Mouse (Mus musculus): ENCODE measurements around the gene Ankra2. TPM values are rescaled to one million over a fixed set of nuclear protein-coding genes. Genes with fewer than 3 reads are reported as not detected.

The Ankra2 gene
- polyA plus RNA-seq, 1 experiment from 2014 or later: 73.4 TPM

DNA sequence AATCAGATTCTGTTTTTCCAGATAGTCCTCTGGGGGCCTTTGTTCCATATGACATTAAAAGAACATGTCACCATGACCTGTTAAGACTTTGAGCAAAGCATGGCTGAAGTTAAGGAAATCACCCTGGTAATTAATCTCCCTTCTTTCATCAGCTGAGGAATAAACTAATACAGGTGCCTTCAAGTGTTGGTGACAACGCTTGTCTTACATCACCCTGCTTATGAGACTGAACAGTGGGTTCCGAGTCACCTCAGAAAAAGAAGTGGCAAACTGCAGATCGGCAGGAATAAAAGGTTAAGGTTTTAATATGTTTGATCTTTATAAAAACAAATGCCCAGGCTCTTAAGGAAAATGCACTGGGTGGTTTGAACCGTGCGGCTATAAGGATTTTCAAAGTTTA, 16.8 kb downstream of the Ankra2 start, which contains the start of gene Gm21976:
Gene Gm21976 (plus strand): TSS at position 202 of the 400 bp plus-strand sequence.
- no peaks in the 10 kb centered on the region for H3K9me3 ChIP-seq (replicated peaks; ENCODE audit: control insufficient read depth, low read length)
- H3K27ac ChIP-seq (ENCODE audit: low read depth, low read length): no peak within 1 kb of the TSS
- no peak within 1 kb of the TSS for H3K4me2 ChIP-seq (ENCODE audit: low read length)
- no peaks in the 10 kb centered on the region for H3K4me1 ChIP-seq (ENCODE audit: control insufficient read depth, insufficient read depth, low read length)
- H3K36me3 ChIP-seq (ENCODE audit: control insufficient read depth, insufficient read depth, low read length): peaks cover 11% of the 10 kb centered on the region
- H3K9ac ChIP-seq (ENCODE audit: low read length): no peak within 1 kb of the TSS
- no peaks in the 10 kb centered on the region for H3K27me3 ChIP-seq (replicated peaks; ENCODE audit: control insufficient read depth, insufficient read depth, low read length)
- ATAC-seq (no peak), DNase-seq (ENCODE audit: low spot score) (no peak)
- 89% methylated on average over 5 of the region's 5 CpGs for WGBS
- H3K4me3 ChIP-seq (ENCODE audit: low read depth, low read length): no peak within 1 kb of the TSS

DNA sequence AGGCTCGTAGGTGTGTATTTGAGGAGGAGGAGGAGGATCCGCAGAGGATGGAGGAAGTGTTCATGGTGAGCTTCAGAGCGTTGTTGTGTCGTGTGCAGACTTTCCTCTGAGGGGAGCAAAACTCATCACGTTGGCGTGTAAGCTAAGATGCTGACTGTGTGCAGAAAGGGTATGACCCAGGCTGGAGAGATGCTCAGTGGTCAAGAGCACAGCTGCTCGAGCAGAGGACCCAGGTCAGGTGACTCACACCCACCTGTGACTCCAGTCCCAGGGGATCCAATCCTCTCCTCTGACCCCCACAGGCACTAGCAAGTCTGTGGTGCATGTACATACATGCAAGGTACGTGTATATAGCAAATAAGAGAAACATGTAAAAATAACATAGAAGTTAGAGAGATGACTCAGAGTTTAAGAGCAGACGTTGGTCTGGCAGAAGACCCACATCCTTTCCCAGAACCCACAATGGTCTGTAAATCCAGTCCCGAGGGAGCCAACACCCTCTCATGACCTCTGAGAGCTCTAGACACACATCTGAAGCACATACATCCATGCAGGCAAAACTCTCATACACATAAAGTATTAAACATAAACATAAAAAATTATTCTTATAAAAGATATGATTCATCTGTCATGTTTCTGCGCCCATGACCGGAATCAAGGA, 18.2 kb downstream of the Ankra2 start:
- no peak overlapping the region for H3K9ac ChIP-seq (ENCODE audit: low read length)
- H3K4me1 ChIP-seq (ENCODE audit: control insufficient read depth, insufficient read depth, low read length): no peaks in the 10 kb centered on the region
- WGBS: 76% methylated on average over 12 of the region's 12 CpGs
- no peaks in the 10 kb centered on the region for H3K9me3 ChIP-seq (replicated peaks; ENCODE audit: control insufficient read depth, low read length)
- no peak overlapping the region for H3K4me2 ChIP-seq (ENCODE audit: low read length)
- peaks cover 1% of the 10 kb centered on the region; the same call in 1 of the 2 replicates for H3K36me3 ChIP-seq (ENCODE audit: control insufficient read depth, insufficient read depth, low read length)
- H3K27ac ChIP-seq (ENCODE audit: low read depth, low read length): no peak overlapping the region
- DNase-seq (ENCODE audit: low spot score): no peak
- ATAC-seq: no peak
- no peak overlapping the region for H3K4me3 ChIP-seq (ENCODE audit: low read depth, low read length)
- H3K27me3 ChIP-seq (replicated peaks; ENCODE audit: control insufficient read depth, insufficient read depth, low read length): no peaks in the 10 kb centered on the region

DNA sequence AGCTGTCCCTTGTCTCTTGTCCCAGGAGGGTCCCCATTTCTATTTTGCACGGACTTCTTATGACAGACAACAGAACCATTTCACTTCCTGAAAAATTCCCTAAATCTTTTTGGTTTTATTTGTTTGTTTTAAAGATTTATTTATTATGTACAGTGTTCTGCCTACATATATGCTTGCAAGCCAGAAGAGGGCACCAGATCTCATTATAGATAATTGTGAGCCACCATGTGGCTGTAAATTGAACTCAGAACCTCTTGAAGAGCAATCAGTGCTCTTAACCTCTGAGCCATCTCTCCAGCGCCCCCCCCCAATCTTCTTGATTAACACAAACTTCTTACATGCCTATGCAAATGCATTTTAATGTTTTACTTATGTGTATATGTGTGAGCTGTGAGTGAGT, 27.8 kb downstream of the Ankra2 start:
- 37% methylated on average over 2 of the region's 2 CpGs for WGBS
- Histone ChIP-seq H3K27ac (ENCODE audit: low read depth, low read length) (no peak overlapping the region), H3K9me3 (replicated peaks; ENCODE audit: control insufficient read depth, low read length) (no peaks in the 10 kb centered on the region), H3K9ac (ENCODE audit: low read length) (no peak overlapping the region), H3K4me2 (ENCODE audit: low read length) (no peak overlapping the region), H3K27me3 (replicated peaks; ENCODE audit: control insufficient read depth, insufficient read depth, low read length) (no peaks in the 10 kb centered on the region), H3K4me1 (ENCODE audit: control insufficient read depth, insufficient read depth, low read length) (no peaks in the 10 kb centered on the region), H3K4me3 (ENCODE audit: low read depth, low read length) (no peak overlapping the region), H3K36me3 (ENCODE audit: control insufficient read depth, insufficient read depth, low read length) (no peaks in the 10 kb centered on the region)
- DNase-seq (ENCODE audit: low spot score) (no peak), ATAC-seq (no peak)

DNA sequence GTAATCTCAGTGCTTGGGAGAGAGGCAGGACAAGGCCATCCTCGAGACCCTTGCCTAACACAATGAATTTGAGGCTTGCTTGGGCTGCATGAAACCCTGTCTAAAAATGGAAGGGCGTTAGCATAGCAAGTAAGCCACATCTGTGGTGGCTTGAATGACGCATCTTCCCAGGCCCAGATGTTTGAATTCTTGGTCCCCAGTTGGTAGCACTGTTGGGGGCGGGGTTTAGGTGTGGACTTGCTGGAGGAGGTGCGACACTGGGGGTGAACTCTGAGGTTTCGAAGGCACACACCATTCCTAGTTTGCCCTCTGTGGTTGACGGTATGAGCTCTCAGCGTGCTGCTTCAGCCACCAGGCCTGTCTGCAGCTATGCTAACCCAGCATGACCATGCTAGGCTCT, 28.8 kb downstream of the Ankra2 start:
- DNase-seq (ENCODE audit: low spot score) (no peak), ATAC-seq (no peak)

DNA sequence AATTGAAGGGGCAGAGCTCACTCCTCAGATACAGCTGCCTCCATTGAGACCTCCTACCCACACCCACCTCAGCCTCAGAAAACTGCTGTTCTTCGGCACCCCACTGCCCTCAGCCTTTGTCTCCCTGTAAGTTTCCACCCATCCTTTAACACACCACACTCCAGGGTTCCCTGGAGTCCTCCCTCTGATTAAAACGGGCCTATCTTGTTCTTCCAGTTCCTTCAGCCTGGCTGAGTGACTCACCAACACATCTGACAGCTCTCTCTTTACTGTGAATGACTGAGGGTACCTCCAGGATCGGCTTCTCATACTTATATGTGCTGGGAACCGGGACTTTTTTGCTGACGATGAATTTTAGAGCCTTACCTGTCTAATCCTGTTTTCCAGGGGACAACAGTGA, 33.2 kb downstream of the Ankra2 start:
- no peaks in the 10 kb centered on the region for H3K36me3 ChIP-seq (ENCODE audit: control insufficient read depth, insufficient read depth, low read length)
- no peak overlapping the region for H3K4me2 ChIP-seq (ENCODE audit: low read length)
- DNase-seq (ENCODE audit: low spot score) (no peak), ATAC-seq (no peak)
- H3K9ac ChIP-seq (ENCODE audit: low read length): no peak overlapping the region
- no peaks in the 10 kb centered on the region for H3K4me1 ChIP-seq (ENCODE audit: control insufficient read depth, insufficient read depth, low read length)
- no peaks in the 10 kb centered on the region for H3K9me3 ChIP-seq (replicated peaks; ENCODE audit: control insufficient read depth, low read length)
- 48% methylated on average over 5 of the region's 5 CpGs for WGBS
- no peaks in the 10 kb centered on the region for H3K27me3 ChIP-seq (replicated peaks; ENCODE audit: control insufficient read depth, insufficient read depth, low read length)
- no peak overlapping the region for H3K27ac ChIP-seq (ENCODE audit: low read depth, low read length)
- no peak overlapping the region for H3K4me3 ChIP-seq (ENCODE audit: low read depth, low read length)

More for the DNA sequence above, 28.8 kb downstream of the Ankra2 start:
- Histone ChIP-seq H3K9ac (ENCODE audit: low read length) (no peak overlapping the region), H3K27ac (ENCODE audit: low read depth, low read length) (no peak overlapping the region), H3K36me3 (ENCODE audit: control insufficient read depth, insufficient read depth, low read length) (no peaks in the 10 kb centered on the region), H3K4me3 (ENCODE audit: low read depth, low read length) (no peak overlapping the region), H3K4me2 (ENCODE audit: low read length) (no peak overlapping the region), H3K4me1 (ENCODE audit: control insufficient read depth, insufficient read depth, low read length) (no peaks in the 10 kb centered on the region), H3K9me3 (replicated peaks; ENCODE audit: control insufficient read depth, low read length) (no peaks in the 10 kb centered on the region), H3K27me3 (replicated peaks; ENCODE audit: control insufficient read depth, insufficient read depth, low read length) (no peaks in the 10 kb centered on the region)
- 82% methylated on average over 8 of the region's 8 CpGs for WGBS

DNA sequence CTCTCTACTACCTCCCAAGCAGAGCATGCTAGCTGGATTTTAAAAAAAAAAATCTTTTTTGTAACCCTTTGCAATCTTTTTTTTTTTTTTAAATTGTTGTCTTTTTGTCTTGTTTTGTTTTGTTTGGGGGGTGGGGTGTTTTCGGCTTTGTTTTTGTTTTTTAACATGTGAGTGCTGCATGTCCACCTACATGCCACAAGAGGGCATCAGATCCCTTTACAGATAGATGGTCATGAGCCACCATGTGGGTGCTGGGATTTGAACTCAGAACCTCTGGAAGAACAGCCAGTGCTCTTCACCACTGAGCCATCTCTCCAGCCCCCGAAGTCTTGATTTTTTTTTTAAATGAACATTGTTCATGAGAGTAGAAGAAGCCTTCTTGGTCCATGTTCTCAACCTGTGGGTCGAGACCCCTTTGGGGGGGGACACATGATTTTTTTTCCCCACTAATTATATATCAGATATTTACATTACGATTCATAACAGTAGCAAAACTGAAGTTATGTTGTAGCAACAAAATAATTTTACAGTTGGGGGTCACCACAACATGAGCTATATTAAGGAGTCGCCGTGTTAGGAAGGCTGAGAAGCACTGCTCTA, 35.1 kb downstream of the Ankra2 start:
- H3K27ac ChIP-seq (ENCODE audit: low read depth, low read length): no peak overlapping the region
- no peaks in the 10 kb centered on the region for H3K4me1 ChIP-seq (ENCODE audit: control insufficient read depth, insufficient read depth, low read length)
- no peaks in the 10 kb centered on the region for H3K27me3 ChIP-seq (replicated peaks; ENCODE audit: control insufficient read depth, insufficient read depth, low read length)
- H3K4me2 ChIP-seq (ENCODE audit: low read length): no peak overlapping the region
- no peak overlapping the region for H3K4me3 ChIP-seq (ENCODE audit: low read depth, low read length)
- H3K9ac ChIP-seq (ENCODE audit: low read length): no peak overlapping the region
- no peaks in the 10 kb centered on the region for H3K36me3 ChIP-seq (ENCODE audit: control insufficient read depth, insufficient read depth, low read length)
- H3K9me3 ChIP-seq (replicated peaks; ENCODE audit: control insufficient read depth, low read length): no peaks in the 10 kb centered on the region
- 95% methylated on average over 6 of the region's 6 CpGs for WGBS
- DNase-seq (ENCODE audit: low spot score): no peak
- no peak for ATAC-seq

DNA sequence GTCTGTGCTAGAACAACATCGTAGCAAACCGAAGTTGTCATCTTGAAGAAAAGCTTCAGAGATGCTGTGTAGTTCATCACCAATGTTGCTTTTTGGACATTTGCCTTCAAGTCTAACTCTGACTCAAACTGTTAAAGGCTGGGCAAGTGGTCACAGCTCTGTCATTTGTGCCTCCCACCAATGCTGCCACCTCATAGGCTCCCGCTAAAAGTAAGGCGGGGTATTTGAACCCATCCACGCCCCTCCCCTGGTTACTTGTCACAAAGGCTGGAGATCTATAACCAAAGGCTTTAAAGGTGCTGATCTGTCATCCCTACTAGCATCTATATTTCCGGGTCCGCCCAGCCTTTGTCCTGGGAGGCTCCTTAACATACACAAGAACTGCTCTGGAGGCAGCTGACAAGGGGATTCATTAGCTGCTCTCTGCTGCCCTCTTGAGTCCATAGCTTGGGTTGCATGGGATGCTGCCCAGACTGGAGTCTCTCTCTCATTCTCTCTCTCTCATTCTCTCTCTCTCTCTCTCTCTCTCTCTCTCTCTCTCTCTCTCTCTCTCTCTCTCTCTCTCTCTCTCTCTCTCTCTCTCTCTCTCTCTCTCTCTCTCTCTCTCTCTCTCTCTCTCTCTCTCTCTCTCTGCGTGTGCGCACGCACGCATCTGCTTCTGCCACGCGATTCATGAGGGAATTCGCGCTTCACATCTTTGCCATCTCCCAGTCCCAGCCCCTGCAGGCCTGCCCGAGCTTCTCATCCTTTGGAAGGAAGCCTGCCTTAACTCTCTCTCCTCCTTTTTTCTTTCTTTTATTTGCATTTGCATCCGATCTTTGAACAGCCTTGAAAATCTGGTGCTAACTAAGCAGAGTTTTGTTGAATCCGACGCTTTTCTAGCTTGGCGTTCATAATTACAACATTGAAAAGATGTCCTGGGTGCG, 36.2 kb downstream of the Ankra2 start:
- Histone ChIP-seq H3K9me3 (replicated peaks; ENCODE audit: control insufficient read depth, low read length) (no peaks in the 10 kb centered on the region), H3K4me1 (ENCODE audit: control insufficient read depth, insufficient read depth, low read length) (no peaks in the 10 kb centered on the region), H3K4me2 (ENCODE audit: low read length) (peak overlapping the region; percentile 36; the same call in 1 of the 2 replicates), H3K27ac (ENCODE audit: low read depth, low read length) (no peak overlapping the region), H3K4me3 (ENCODE audit: low read depth, low read length) (no peak overlapping the region), H3K36me3 (ENCODE audit: control insufficient read depth, insufficient read depth, low read length) (no peaks in the 10 kb centered on the region), H3K27me3 (replicated peaks; ENCODE audit: control insufficient read depth, insufficient read depth, low read length) (no peaks in the 10 kb centered on the region), H3K9ac (ENCODE audit: low read length) (0 out of 2 replicates have a peak overlapping the region, but pooled peaks have one; percentile 25)
- peak; percentile 89 for ATAC-seq
- 49% methylated on average over 21 of the region's 21 CpGs for WGBS
- DNase-seq (ENCODE audit: low spot score): peak; percentile 92

DNA sequence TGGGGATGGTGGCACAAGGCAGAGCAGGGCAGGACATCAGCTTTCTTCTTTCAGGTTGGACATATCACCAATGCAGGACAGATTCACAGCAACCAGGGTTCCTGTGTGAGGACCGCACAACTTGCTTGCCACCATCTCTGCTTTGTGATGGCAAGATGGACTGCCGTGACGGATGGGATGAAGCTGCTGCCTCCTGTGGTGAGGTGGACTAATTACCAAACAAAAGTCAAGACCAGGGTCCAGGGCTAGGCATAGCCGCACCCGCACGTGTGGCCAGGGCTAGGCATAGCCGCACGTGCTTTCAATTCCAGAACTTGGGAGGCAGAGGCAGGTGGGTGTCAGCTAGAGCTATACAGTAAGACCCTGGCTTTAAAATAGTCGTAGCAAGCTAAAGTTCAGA, 42.4 kb downstream of the Ankra2 start:
- 85% methylated on average over 9 of the region's 9 CpGs for WGBS
- Histone ChIP-seq H3K4me1 (ENCODE audit: control insufficient read depth, insufficient read depth, low read length) (no peaks in the 10 kb centered on the region), H3K36me3 (ENCODE audit: control insufficient read depth, insufficient read depth, low read length) (peaks cover 22% of the 10 kb centered on the region), H3K27me3 (replicated peaks; ENCODE audit: control insufficient read depth, insufficient read depth, low read length) (no peaks in the 10 kb centered on the region), H3K4me2 (ENCODE audit: low read length) (no peak overlapping the region), H3K27ac (ENCODE audit: low read depth, low read length) (no peak overlapping the region), H3K9ac (ENCODE audit: low read length) (no peak overlapping the region), H3K4me3 (ENCODE audit: low read depth, low read length) (no peak overlapping the region), H3K9me3 (replicated peaks; ENCODE audit: control insufficient read depth, low read length) (no peaks in the 10 kb centered on the region)
- DNase-seq (ENCODE audit: low spot score) (no peak), ATAC-seq (no peak)
